Mouse (Mus musculus) left cerebral cortex, adult 11 months (tissue): ENCODE results near the gene Vezf1.

Experiments used
- DNase-seq: peaks from one replicate; pipeline ENCODE4 v3.0.0; 2022; ENCODE audit warnings: low spot score

Vezf1 gene

GRCm38 (mm10) chr11:88098787-88099598, 30.9 kb downstream of the Vezf1 start:
- peak; percentile 57 for DNase-seq

DNA sequence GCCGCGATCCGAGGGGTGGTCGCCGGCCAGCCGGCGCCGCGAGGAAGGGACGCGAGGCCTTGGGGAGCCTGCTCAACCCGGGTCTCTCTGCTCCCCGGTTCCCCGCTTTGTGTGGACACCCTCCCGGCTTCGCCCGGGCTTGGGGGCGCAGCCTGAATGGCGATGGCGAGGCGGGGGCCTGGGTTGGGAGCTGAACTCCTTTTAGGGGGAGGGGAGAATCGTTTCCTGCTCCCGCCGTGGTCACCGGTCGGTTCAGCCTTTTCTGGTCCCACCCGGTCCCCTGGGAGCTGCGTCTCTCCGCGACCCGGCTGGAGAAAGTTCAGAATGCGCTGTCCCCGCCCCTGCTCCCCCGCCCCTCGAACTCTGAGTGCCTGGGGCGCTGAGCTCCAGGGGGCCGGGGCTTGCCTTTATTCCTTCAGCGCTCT, 31.5 kb downstream of the Vezf1 start:
- no peak for DNase-seq

DNA sequence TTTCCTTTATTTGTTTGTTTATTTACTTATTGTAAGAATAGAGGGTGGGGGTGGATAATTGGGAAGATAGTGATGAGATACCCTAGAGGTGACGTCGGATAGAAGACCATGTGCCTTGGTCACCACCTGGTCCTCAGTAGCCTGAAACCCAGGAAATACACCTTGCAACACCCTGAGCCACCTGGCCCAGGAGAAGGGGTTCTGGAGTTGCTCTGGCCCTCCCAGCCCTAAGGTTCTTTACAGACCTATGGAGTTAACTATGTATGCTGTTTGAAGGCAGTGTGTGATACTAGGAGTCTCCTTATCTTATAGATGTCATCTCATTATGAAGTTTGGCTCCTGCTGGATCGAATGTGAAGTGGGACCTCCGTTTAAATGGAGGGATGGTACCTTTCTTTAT, 32.1 kb downstream of the Vezf1 start:
- DNase-seq: no peak

GRCm38 (mm10) chr11:88103214-88103941, 35.3 kb downstream of the Vezf1 start:
- no peak for DNase-seq

- no peak for DNase-seq
Measured at GRCm38 (mm10) chr11:88105494-88106291, 37.6 kb downstream of the Vezf1 start.

GRCm38 (mm10) chr11:88106292-88106554, 38.1 kb downstream of the Vezf1 start:
- DNase-seq: no peak

DNA sequence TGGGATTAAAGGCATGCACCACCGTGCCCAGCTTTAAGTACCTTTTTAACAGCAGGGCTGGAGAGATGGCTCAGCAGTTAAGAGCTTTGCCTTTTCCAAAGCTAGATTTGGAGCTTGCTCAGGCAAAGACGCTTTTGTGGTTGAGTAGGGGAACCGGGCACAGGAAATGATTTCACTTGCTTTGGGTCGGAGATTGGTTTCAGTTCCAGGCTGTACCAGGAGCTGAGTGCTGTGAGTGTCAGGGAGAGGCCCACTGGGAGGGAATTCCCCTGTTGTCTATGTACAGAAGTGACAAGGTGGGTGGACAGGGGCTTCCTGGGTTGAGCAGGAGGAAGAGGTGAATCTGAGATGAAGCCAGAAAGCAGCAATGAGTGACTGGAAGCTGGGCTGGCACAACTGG, 39.3 kb downstream of the Vezf1 start:
- DNase-seq: no peak

- no peak for DNase-seq
Measured at GRCm38 (mm10) chr11:88110031-88110594, 42.0 kb downstream of the Vezf1 start.

DNA sequence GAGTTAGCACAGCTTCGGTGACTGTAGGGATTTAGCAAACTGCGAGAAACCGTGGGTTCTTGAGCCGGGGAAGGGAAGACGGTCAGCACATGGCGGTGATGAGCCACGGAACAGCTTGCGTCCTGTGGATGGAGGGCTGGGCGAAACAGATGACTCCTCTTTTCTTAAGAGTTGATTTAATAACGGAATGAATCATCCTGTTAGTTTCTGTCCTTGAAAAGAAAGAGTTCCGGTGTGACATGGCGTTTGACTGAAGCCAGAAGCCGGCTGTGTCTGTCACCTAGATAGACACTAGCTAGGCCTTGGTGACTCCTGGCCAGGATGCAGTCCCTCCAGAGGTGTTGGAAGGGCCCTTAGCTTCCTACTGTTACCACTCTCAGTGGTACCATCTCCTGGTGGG, 44.0 kb downstream of the Vezf1 start:
- DNase-seq: no peak

- no peak for DNase-seq
Measured at GRCm38 (mm10) chr11:88112677-88113333, 44.7 kb downstream of the Vezf1 start.

DNA sequence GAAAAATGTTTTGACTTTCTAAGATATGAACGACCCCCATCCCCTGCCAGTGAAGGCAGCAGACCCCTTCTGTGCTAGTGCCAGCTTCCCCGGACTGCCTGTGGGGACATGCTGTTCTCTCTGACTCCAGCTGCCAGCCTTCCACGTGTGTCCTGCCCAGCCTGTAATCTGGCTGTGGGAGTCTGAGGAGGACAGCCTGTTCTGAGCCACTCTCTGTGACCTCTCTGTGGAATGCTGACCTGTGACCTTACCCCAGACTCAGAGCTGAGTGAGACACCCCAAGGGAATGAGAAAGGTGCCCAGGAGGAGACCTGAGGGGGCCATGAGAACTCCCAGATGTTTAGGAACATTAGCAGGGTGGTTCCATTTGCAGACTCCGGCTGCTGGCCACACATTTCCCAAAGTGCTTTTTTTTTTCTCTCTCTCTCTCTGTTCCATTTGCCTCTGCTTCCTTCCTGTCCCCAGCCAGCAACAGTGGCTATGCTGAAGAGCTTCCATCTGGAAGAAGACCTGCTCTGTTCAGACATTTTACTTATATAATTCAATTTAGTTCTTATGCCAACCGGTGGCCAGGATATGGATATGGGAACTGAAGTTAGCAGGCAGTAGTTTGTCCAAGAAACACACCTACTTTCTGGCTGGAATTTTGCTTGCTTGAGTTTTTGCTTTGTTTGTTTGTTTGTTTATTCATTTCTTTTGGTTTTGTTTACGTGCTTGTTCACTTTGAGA, 45.6 kb downstream of the Vezf1 start:
- DNase-seq: no peak

GRCm38 (mm10) chr11:88114871-88115301, 46.8 kb downstream of the Vezf1 start:
- no peak for DNase-seq

- DNase-seq: no peak
Measured at GRCm38 (mm10) chr11:88116568-88116967, 48.5 kb downstream of the Vezf1 start.

DNA sequence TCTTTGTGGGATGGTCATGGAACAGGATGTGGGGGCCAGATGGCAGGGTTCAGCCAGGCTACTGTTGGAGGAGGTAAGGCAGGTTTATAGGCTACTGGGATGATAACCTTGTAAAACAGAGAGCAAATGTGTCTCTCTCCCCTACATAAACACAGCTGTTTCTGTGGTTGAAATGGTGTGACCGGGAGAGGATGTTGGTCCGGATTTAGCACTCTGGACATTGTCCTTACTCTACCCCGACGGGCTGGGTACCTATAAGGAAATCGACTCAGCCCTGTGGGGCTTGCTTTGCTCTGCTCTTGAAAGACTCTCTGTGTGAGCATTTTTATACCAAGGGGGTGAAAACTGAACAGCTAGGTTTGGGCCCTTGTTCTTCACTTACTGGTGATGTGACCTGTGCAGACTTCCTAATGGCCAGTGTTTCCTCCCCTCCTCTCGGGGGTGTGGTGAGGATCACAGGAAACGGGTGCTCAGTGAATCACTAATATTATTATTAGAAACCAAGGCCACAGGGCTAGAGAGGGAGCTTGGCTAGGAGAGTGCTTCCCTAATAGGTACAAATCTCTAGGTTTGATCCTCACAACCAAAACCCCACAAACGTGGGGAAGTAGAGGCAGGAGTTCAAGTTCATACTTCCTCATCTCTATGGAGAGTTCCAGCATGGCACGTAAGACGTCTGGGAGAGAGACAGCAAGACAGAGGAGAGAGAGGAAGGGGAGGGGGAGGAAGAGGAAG, 49.4 kb downstream of the Vezf1 start:
- no peak for DNase-seq

GRCm38 (mm10) chr11:88118091-88118440, 50.0 kb downstream of the Vezf1 start:
- no peak for DNase-seq

GRCm38 (mm10) chr11:88118817-88119642, 51.0 kb downstream of the Vezf1 start:
- DNase-seq: peak; percentile 50

DNA sequence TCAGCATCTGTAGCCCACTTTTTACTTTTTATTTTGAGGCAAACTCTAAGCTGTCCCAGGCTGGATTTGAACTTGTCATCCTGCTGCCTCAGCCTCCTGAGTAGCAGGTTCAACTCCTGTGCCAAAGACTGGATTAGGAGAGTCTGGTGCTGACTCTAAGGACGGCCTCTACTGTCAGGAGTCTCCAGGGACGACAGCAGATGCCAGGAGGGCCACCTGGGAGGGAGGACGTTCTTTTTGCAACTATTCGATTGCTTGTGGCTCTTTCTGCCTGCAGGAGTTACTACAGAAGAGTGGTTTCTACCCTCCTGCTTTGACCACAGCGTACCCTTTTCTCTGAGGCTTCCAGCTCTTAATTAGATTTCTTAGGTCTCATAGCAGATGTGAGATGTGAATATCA, 54.5 kb downstream of the Vezf1 start:
- no peak for DNase-seq

- DNase-seq: no peak
Measured at GRCm38 (mm10) chr11:88123021-88123420, 54.9 kb downstream of the Vezf1 start.

DNA sequence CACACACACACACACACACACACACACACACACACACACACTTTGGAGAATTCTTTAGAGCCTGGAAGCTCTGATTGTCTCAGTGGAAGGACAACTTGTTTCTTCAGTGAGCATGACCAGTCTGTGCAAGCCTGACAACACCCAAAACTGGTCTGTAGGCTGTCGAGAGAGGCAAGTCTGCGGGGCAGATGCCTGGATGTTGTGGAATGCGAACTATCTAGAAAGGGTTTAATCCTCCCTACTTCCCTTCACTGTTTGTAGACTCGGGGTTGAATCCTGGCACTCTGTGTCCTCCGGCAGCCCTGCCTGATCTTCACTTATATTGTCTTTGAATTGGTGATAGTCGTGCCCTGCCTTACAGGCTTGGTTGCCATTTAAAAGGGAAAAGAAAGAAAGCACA, 55.7 kb downstream of the Vezf1 start:
- no peak for DNase-seq

- DNase-seq: no peak
Measured at GRCm38 (mm10) chr11:88125483-88125882, 57.4 kb downstream of the Vezf1 start.
